Mouse (Mus musculus): ENCODE measurements at regions not wholly inside any gene's neighbourhood (a gene's known extent, or its start where the extent isn't known, plus 50 kb on each side); places are given as distances from the start of the nearest gene placed in this dataset.
"Not testable (repeated sequence)": the region's sequence is repeated elsewhere in the genome, so short reads cannot be mapped to it uniquely, and the experiment has no call there.

DNA sequence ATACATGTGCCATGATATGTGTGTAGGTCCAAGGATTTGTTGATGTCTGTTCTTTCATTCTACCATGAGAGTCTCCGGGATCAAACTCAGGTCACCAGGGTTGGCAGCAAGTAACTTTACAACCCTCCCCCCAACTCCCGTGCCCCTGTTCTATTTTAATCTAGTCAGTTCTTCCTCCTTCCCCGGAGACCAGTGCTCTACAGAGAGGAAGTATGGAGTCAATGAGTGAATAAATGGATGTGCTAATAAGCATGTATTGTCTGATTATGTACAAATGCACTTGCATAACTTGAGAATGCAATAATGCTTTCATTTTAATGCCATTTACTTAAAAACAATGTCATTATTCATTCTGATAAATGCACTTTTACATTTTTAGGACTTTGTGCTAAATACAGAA is 79.1 kb upstream of the Tbl1xr1 start:
- DNase-seq (ENCODE audit: low spot score in 2 of 2): no peak

DNA sequence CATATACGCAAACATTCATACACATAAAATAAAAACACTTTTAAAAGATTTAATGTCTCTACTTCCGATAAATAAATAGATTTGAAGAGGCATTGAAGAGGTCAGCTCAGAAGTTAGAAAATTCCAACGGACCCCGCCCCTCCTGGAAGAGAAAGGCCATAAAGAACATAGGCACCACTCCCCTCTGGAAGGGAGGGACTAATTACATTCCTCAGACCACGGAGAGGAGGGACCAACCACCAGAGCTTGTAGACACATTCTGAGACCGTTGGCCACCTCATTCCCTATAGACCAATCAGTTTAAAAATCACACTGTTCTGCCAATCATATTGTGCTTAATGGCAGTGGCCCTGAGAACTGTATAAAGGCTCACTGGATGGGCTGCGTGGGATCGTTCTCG is 71.0 kb upstream of the Tbl1xr1 start:
- no peak for DNase-seq (ENCODE audit: low spot score in 2 of 2)

DNA sequence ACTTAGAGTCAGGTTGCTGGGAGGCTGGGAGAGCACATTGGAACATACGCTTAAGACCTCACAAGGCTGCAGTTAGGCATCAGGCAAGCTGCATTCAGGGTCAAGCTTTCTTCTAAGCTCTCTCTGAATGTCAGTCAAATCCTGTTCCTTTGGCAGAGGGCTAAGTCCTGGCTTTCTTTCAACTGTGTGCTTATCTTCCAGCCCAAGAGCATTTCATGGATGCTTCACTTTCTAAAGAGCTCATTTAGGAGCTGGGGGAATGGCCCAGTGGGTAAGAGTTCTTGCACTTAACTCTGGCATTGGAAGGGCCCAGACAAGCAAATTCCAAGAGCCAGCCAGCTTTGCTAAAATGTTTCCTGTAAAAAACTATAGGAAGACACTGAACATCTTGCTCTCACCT is 70.3 kb upstream of the Tbl1xr1 start:
- DNase-seq (ENCODE audit: low spot score in 2 of 2): no peak

DNA sequence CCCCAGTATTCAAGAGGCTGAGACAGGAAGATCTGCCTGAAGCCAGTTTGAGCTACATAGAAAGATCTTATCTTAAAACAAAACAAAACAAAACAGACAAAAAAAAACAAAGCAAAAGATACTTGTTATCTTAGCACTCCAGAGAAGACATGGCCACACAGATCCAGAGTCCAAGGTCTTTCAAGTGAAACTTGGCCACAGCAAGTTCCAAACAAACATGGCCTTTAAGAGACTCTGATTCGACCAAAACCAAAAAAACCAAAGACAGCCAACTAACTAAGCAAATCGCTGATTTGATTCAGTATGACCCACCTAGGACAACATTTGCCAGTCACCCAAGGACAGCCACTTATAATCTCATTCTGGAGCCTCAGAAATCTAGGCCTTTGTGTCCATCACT is 69.8 kb upstream of the Tbl1xr1 start:
- no peak for DNase-seq (ENCODE audit: low spot score in 2 of 2)

DNA sequence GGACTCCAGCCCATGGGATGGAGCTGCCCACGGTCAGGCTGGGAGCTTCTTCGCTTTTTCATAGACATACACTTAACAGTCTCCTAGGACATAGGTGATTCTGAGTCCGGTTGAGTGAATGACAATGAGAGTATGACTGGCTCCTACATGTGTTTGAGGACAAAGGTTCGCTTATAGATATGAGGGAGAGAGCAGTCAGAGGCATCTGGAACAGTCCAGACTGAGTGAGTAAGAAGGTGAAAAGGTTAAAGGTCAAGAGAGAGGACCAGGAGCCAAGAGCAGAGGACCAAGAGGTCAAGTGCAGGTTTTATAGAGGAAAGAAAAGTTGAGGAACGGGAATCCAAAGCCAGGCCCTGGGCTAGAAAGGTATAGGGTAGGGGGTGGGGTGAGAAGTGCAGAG is 68.7 kb upstream of the Tbl1xr1 start:
- DNase-seq (ENCODE audit: low spot score in 2 of 2): no peak

DNA sequence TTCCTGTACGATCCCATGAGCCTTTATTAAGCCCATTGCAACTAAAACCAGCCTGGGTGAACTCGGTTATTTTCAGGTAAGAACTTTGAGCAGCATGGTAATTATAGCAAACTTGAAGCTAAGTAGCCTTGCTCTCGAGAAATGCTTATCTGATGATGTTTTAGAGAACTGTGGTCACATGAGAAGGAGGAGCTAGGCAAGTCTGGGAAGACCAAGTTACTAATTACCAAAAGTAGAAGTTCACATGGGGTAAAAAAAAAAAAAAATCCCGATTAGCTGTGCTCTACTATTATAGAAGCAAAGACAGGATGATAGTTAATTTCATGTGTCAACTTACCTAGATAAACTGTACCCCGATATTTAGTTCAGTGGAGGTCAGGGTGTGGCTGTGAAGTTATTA is 68.0 kb upstream of the Tbl1xr1 start:
- DNase-seq (ENCODE audit: low spot score in 2 of 2): no peak

DNA sequence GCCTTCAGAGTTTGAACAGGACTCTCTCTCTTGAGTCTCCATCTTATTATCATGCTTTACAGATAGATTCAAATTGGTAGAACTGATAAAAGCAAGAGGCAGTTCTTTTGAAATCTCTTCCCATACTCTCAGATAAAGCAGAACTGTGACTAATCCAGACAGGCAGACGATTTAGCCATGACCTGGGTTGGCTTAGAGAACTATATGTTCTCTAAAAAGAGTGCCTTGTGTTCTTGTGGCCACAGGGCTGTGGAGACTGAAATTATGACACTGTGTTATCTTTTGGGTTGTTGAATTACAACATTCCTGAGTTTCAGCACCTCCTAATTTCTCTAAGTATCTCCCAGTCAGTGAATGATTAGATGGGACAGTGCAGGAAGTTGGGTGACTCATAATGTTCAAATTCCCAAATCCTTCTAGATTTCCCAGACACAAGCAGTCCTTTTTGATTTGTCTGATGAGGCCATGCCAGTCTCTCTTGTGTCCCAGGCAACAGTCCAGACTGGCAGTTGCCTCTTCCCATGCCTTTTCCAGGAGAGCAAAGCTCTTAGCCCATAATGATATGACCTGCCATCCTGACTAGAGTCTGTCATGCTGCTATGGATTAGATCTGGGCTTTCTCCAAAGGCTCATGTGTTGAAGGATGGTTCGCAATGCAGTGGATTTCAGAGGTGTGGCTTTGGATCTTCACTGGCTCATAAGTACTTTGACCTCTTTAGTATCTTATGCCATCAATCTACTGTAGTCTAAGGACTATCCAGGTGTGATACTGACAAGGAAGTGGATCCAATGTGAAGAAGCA is 66.4 kb upstream of the Tbl1xr1 start:
- no peak for DNase-seq (ENCODE audit: low spot score in 2 of 2)

DNA sequence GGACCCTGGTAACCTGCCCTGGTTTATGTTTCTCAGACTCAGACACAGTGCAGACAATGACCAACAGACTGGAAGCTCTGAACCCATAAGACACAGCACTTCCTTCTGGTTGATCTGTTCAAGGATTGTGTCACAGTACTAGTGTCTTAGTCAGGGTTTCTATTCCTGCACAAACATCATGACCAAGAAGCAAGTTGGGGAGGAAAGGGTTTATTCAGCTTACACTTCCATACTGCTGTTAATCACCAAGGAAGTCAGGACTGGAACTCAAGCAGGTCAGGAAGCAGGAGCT is 65.8 kb upstream of the Tbl1xr1 start:
- DNase-seq (ENCODE audit: low spot score in 2 of 2): not testable (repeated sequence)

DNA sequence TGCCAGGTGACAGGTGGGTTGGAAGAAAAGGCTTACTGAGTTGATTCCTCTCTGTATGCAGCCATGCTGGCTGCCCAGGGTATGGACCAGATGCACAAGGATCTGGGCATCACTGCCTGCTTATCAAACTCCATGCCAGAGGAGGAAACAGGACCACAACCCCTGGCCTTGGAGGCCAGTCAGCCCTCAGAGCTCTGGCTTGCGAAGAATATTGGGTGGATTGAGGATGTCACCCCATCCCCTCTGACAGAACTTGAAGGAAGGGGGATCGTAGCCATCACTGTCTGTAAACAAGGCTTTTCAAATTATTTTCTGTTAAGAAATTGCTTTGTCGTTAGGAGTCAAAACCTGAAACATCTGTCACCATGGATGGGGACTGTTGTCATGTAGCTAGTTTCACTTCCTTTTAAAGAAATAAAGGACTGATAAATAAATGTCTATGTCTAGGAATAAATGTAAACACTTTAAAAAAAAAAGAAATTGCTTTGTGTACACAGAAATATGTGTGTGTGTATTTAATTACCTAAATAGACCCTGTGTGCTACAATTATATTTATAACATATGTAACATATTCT is 55.0 kb upstream of the Tbl1xr1 start:
- no peak for DNase-seq (ENCODE audit: low spot score in 2 of 2)

DNA sequence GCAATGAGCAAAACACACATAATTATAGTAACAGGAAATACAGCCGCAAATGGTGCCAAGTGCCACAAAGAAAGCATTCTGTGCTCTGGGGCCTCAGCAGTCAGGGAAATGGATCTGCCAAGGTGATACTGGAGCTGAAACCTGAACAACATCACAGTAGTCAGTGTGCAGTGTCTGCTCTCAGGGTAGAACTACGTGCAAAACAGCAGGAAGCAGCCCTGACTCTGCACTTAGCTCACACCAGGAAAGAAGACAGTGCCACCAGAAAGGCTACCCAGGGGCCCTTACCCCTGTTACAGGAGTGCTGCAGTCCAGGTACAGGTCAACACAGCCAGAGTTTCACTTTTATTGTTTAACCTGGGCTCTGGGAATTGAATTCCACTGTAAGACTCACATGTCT is 54.0 kb upstream of the Tbl1xr1 start:
- no peak for DNase-seq (ENCODE audit: low spot score in 2 of 2)

DNA sequence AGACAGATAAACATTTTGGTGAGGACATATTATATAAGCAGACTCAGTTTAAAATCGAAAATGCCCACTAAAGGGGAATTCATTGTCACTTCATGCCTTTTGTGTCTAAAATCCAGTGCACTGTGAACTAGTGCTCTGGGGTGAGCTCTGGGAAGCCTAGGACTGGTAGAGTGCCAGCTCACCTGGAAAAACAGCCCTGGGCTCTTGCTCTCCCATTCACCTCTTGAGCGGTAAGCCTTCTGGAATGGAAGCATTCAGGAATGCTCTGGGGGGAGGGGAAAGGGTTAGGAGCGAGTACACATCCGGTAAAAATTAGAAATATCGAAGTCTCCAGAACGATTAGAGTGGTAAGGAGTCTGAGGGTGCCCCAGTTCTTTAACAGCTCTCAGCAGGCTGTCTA is 53.4 kb upstream of the Tbl1xr1 start:
- DNase-seq (ENCODE audit: low spot score in 2 of 2): no peak

DNA sequence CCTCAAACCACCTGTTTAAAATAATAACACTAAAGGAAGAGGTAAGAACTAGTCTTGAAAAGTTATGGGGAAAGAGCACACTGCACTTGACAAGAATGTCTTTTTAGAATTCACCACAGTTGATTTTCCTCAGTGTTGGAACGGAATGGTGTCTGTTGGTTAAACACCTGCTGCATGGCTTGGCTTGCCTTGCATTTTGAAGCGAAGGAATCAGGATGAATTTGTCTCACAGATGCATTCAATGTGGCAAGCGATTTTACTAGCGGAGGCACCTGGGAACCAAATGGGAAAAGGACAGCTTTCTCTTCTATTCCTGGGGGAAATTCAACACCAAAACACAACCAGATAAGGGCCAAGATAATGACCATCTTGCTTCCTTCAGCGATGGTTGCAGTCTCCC is 52.9 kb upstream of the Tbl1xr1 start:
- DNase-seq (ENCODE audit: low spot score in 2 of 2): no peak

DNA sequence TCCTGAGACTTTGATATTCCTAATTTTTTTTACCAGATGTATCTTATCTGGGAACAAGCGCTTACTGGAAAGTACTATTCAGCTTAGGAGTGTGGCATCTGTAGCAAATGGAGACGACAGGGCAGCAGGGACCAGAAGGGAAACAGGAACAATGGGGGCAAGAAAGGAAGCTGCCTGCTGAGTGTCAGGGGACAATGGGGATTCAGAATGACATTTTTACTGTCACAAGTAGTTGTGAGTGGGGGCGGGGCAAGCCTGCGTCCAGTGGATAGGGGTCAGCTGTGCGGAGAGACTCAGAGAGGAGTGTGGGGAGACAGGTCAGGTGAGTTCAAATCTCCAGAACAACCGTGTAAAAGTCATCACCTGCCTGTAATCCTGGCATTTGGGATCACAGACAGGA is 52.3 kb upstream of the Tbl1xr1 start:
- no peak for DNase-seq (ENCODE audit: low spot score in 2 of 2)

DNA sequence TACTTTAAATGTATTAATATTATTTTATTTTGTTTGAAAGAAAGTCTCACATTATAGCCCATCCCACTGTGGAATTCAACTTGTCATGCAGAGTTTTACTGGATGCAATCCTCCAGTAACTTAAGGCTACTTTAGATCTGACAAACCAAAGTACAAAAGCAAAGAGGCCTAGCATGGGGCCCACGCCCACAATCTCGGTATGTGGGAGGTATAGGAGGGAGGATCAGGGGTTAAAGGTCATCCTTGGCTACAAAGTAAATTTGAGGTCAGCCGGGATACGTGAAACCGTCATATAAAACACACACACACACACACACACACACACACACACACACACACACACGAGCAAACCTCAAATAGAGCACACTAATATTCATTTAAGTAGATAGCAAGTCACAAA is 51.3 kb upstream of the Tbl1xr1 start:
- DNase-seq (ENCODE audit: low spot score in 2 of 2): no peak

DNA sequence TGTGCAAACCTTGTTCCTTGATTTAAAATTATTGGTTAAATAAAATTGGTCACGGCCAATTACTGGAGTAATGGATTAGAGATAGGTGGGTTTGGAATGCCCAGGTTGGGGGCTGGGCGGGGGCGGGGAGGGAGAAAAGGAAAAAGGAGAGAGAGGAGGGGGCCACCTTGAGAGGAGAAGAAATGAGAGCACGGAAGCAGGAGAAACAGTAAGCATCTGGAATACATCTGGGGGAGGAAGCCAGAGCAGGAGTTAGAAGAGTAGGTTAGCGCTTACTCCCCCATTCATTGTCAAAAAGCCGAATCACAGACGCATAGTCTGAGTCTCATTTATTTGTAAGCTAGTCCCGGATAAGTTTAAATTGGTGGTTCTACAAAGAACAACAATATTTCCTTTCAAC is 50.8 kb upstream of the Tbl1xr1 start:
- DNase-seq (ENCODE audit: low spot score in 2 of 2): no peak

Data from right cerebral cortex, postnatal 36 days (tissue).